Mouse (Mus musculus) embryo, embryonic 11.5 days (tissue): ENCODE measurements around the gene Rps19.
"Not testable (repeated sequence)": the region's sequence is repeated elsewhere in the genome, so short reads cannot be mapped to it uniquely, and the experiment has no call there.

Source experiments
- DNase-seq: peaks from one replicate; pipeline ENCODE4 v3.0.0-alpha.2; 2012; ENCODE audit warnings: low read depth, low spot score

Gene Rps19

GRCm38 (mm10) chr7:24883896-24884692 is at the start of gene Rps19:
TSS of gene Rps19 (plus strand) at chr7:24884371.
- peak; percentile 99 for DNase-seq

- DNase-seq: not testable (repeated sequence)
Measured at GRCm38 (mm10) chr7:24838732-24839409, 45.3 kb upstream of the Rps19 start.

GRCm38 (mm10) chr7:24839410-24839808 is 44.8 kb upstream of the Rps19 start:
- DNase-seq: no peak

GRCm38 (mm10) chr7:24840331-24840730 is 43.8 kb upstream of the Rps19 start:
- no peak for DNase-seq

GRCm38 (mm10) chr7:24841009-24841408 is 43.2 kb upstream of the Rps19 start:
- no peak for DNase-seq

GRCm38 (mm10) chr7:24844144-24844543 is 40.0 kb upstream of the Rps19 start:
- no peak for DNase-seq

- no peak for DNase-seq
Measured at GRCm38 (mm10) chr7:24845181-24845580, 39.0 kb upstream of the Rps19 start.

- no peak for DNase-seq
Measured at GRCm38 (mm10) chr7:24845713-24846112, 38.5 kb upstream of the Rps19 start.

- DNase-seq: not testable (repeated sequence)
Measured at GRCm38 (mm10) chr7:24846576-24846975, 37.6 kb upstream of the Rps19 start.

GRCm38 (mm10) chr7:24850162-24850561 is 34.0 kb upstream of the Rps19 start:
- DNase-seq: no peak

GRCm38 (mm10) chr7:24850899-24851303 is 33.3 kb upstream of the Rps19 start:
- DNase-seq: no peak

GRCm38 (mm10) chr7:24851596-24852325 is 32.4 kb upstream of the Rps19 start:
- no peak for DNase-seq

GRCm38 (mm10) chr7:24852557-24853232 is 31.5 kb upstream of the Rps19 start:
- DNase-seq: no peak

GRCm38 (mm10) chr7:24853233-24853563 is 31.0 kb upstream of the Rps19 start:
- DNase-seq: no peak

GRCm38 (mm10) chr7:24853695-24854094 is 30.5 kb upstream of the Rps19 start:
- DNase-seq: no peak

- no peak for DNase-seq
Measured at GRCm38 (mm10) chr7:24856460-24857120, 27.6 kb upstream of the Rps19 start.

- no peak for DNase-seq
Measured at GRCm38 (mm10) chr7:24859234-24859633, 24.9 kb upstream of the Rps19 start.

- no peak for DNase-seq
Measured at GRCm38 (mm10) chr7:24861913-24862312, 22.3 kb upstream of the Rps19 start, which contains the start of gene Gm9844. TSS of gene Gm9844 (plus strand) at chr7:24862213.

- DNase-seq: no peak
Measured at GRCm38 (mm10) chr7:24862853-24863252, 21.3 kb upstream of the Rps19 start.

GRCm38 (mm10) chr7:24864156-24864555 is 20.0 kb upstream of the Rps19 start:
- DNase-seq: no peak

GRCm38 (mm10) chr7:24869080-24869479 is 15.1 kb upstream of the Rps19 start:
- no peak for DNase-seq
